Mouse (Mus musculus) midbrain, embryonic 15.5 days (tissue): ENCODE measurements around the gene Cwf19l1. TPM values are rescaled to one million over a fixed set of nuclear protein-coding genes. Genes with fewer than 3 reads are reported as not detected.

Experiments used
- ATAC-seq: fragments of 200-750 bp; cut with Nextera tagmentation; replicated peaks from 2 replicates; pipeline ENCODE4 v1.8.0; 2017; ENCODE audit warnings: moderate TSS enrichment
- H3K27ac ChIP-seq: fragments of 300-500 bp; sonication (generic); 2 replicates; pipeline ENCODE4 v1.5.1; 2015; ENCODE audit warnings: mild to moderate bottlenecking, inconsistent platforms
- H3K27me3 ChIP-seq: fragments of 300-500 bp; sonication (generic); replicated peaks from 2 replicates; pipeline ENCODE4 v1.6.1; 2015; ENCODE audit warnings: inconsistent platforms
- H3K36me3 ChIP-seq: fragments of 300-500 bp; sonication (generic); replicated peaks from 2 replicates; pipeline ENCODE4 v1.6.1; 2015; ENCODE audit warnings: inconsistent platforms
- H3K4me1 ChIP-seq: fragments of 300-500 bp; sonication (generic); 2 replicates; pipeline ENCODE4 v1.6.1; 2015; ENCODE audit warnings: inconsistent platforms
- H3K4me2 ChIP-seq: fragments of 300-500 bp; sonication (generic); 2 replicates; pipeline ENCODE4 v1.6.1; 2015; ENCODE audit warnings: inconsistent platforms, mild to moderate bottlenecking, moderate library complexity
- H3K4me3 ChIP-seq: fragments of 300-500 bp; sonication (generic); 2 replicates; pipeline ENCODE4 v1.5.1; 2015; ENCODE audit warnings: mild to moderate bottlenecking, inconsistent platforms
- H3K9ac ChIP-seq: fragments of 300-500 bp; sonication (generic); 2 replicates; pipeline ENCODE4 v1.6.1; 2015; ENCODE audit warnings: mild to moderate bottlenecking, inconsistent platforms
- H3K9me3 ChIP-seq: fragments of 300-500 bp; sonication (generic); 2 replicates; pipeline ENCODE4 v1.6.1; 2016; ENCODE audit warnings: inconsistent platforms
- WGBS: fragments of 180-500 bp; shearing (Covaris S2); methylation state at CpG from one replicate; pipeline ENCODE4 v1.1.7; 2015; ENCODE audit warnings: mixed read lengths; 5-methylcytosine and 5-hydroxymethylcytosine counted together
- polyA plus RNA-seq: library from polyadenylated mRNA; unstranded; fragments of >200 nt; fragmentation: Nextera tagmentation; extraction: Ambion mirVana; gene quantifications from 2 replicates; pipeline ENCODE4 v1.2.1, GENCODE M21; 2015

Gene Cwf19l1
- polyA plus RNA-seq, 1 experiment from 2014 or later: 37.4 TPM

GRCm38 (mm10) chr19:44069914-44070232 lies 65.8 kb downstream of the Cwf19l1 start:
- Histone ChIP-seq H3K36me3 (no peaks in the 10 kb centered on the region), H3K9me3 (no peaks in the 10 kb centered on the region), H3K27me3 (no peaks in the 10 kb centered on the region), H3K4me2 (peak overlapping the region; percentile 89), H3K27ac (peak overlapping the region; percentile 83), H3K9ac (peak overlapping the region; percentile 81), H3K4me3 (peak overlapping the region; percentile 96), H3K4me1 (peaks cover 23% of the 10 kb centered on the region)
- 8% methylated on average over 4 of the region's 4 CpGs for WGBS
- no peak for ATAC-seq

GRCm38 (mm10) chr19:44069121-44069913 lies 66.4 kb downstream of the Cwf19l1 start, which contains the start of gene Erlin1:
Gene Erlin1 (minus strand): TSS chr19:44069785.
- no peaks in the 10 kb centered on the region for H3K36me3 ChIP-seq
- no peaks in the 10 kb centered on the region for H3K9me3 ChIP-seq
- peak within 1 kb of the TSS; percentile 81 for H3K9ac ChIP-seq
- no peaks in the 10 kb centered on the region for H3K27me3 ChIP-seq
- H3K4me1 ChIP-seq: peaks cover 23% of the 10 kb centered on the region
- peak within 1 kb of the TSS; percentile 83 for H3K27ac ChIP-seq
- peak within 1 kb of the TSS; percentile 89 for H3K4me2 ChIP-seq
- peak within 1 kb of the TSS; percentile 96 for H3K4me3 ChIP-seq
- ATAC-seq: peak; percentile 96
- under 1% methylated on average over 75 of the region's 75 CpGs for WGBS

GRCm38 (mm10) chr19:44068232-44068631 lies 67.4 kb downstream of the Cwf19l1 start:
- no peak for ATAC-seq
- Histone ChIP-seq H3K27me3 (no peaks in the 10 kb centered on the region), H3K27ac (no peak overlapping the region), H3K9me3 (no peaks in the 10 kb centered on the region), H3K36me3 (0 out of 2 replicates have a peak, but pooled peaks cover 3% of the 10 kb centered on the region), H3K4me3 (peak overlapping the region; percentile 96), H3K9ac (no peak overlapping the region), H3K4me2 (peak overlapping the region; percentile 89), H3K4me1 (peaks cover 23% of the 10 kb centered on the region)
- 89% methylated on average over 4 of the region's 4 CpGs for WGBS

GRCm38 (mm10) chr19:44067323-44068049 lies 68.2 kb downstream of the Cwf19l1 start:
- no peaks in the 10 kb centered on the region for H3K27me3 ChIP-seq
- no peaks in the 10 kb centered on the region for H3K9me3 ChIP-seq
- peaks cover 7% of the 10 kb centered on the region for H3K36me3 ChIP-seq
- H3K4me3 ChIP-seq: no peak overlapping the region
- 85% methylated on average over 9 of the region's 9 CpGs for WGBS
- no peak overlapping the region for H3K27ac ChIP-seq
- ATAC-seq: no peak
- peaks cover 23% of the 10 kb centered on the region for H3K4me1 ChIP-seq
- H3K9ac ChIP-seq: no peak overlapping the region
- H3K4me2 ChIP-seq: no peak overlapping the region

GRCm38 (mm10) chr19:44064734-44065133 lies 70.9 kb downstream of the Cwf19l1 start:
- Histone ChIP-seq H3K4me1 (peaks cover 17% of the 10 kb centered on the region), H3K4me3 (no peak overlapping the region), H3K4me2 (no peak overlapping the region), H3K9me3 (no peaks in the 10 kb centered on the region), H3K9ac (no peak overlapping the region), H3K27ac (no peak overlapping the region), H3K27me3 (no peaks in the 10 kb centered on the region), H3K36me3 (peaks cover 13% of the 10 kb centered on the region)
- no peak for ATAC-seq
- 88% methylated on average over 2 of the region's 2 CpGs for WGBS

- no peaks in the 10 kb centered on the region for H3K27me3 ChIP-seq
- ATAC-seq: no peak
- H3K4me2 ChIP-seq: no peak overlapping the region
- 91% methylated on average over 7 of the region's 7 CpGs for WGBS
- H3K9ac ChIP-seq: no peak overlapping the region
- H3K4me1 ChIP-seq: peaks cover 15% of the 10 kb centered on the region
- peaks cover 13% of the 10 kb centered on the region for H3K36me3 ChIP-seq
- H3K4me3 ChIP-seq: no peak overlapping the region
- H3K9me3 ChIP-seq: no peaks in the 10 kb centered on the region
- no peak overlapping the region for H3K27ac ChIP-seq
Observed at GRCm38 (mm10) chr19:44063773-44064172, 71.9 kb downstream of the Cwf19l1 start.

GRCm38 (mm10) chr19:44060226-44060625 lies 75.5 kb downstream of the Cwf19l1 start:
- no peaks in the 10 kb centered on the region for H3K4me1 ChIP-seq
- H3K36me3 ChIP-seq: peaks cover 13% of the 10 kb centered on the region
- H3K27ac ChIP-seq: no peak overlapping the region
- no peaks in the 10 kb centered on the region for H3K27me3 ChIP-seq
- 91% methylated on average over 3 of the region's 3 CpGs for WGBS
- no peak for ATAC-seq
- no peak overlapping the region for H3K4me2 ChIP-seq
- H3K4me3 ChIP-seq: no peak overlapping the region
- H3K9ac ChIP-seq: no peak overlapping the region
- no peaks in the 10 kb centered on the region for H3K9me3 ChIP-seq

Other genes with a start within 250 kb of the Cwf19l1 start
- gene Dnmbp, start 195.7 kb downstream of the Cwf19l1 start, polyA plus RNA-seq: 8.1 and 8.8 TPM in 2 replicates
- 0.26 and 0.41 TPM in 2 replicates for gene Cpn1, start 149.3 kb downstream of the Cwf19l1 start, polyA plus RNA-seq
- not detected in 2 replicates for gene Cyp2c23, start 106.7 kb downstream of the Cwf19l1 start, polyA plus RNA-seq
- 22.6 and 23.3 TPM in 2 replicates for gene Erlin1, start 66.1 kb downstream of the Cwf19l1 start, polyA plus RNA-seq
- 61.7 and 68.0 TPM in 2 replicates for gene Chuk, start 28.4 kb downstream of the Cwf19l1 start, polyA plus RNA-seq
- 143 and 159 TPM in 2 replicates for gene Bloc1s2, start 10.6 kb upstream of the Cwf19l1 start, polyA plus RNA-seq
- gene Pkd2l1, start 56.6 kb upstream of the Cwf19l1 start, polyA plus RNA-seq: 0.06 TPM in 2 replicates
- gene Scd3, start 67.4 kb upstream of the Cwf19l1 start, polyA plus RNA-seq: 5.7 TPM in 2 replicates
- 251 and 253 TPM in 2 replicates for gene Scd2, start 157.8 kb upstream of the Cwf19l1 start, polyA plus RNA-seq
- 0.08 and 0.13 TPM in 2 replicates for gene Scd4, start 197.2 kb upstream of the Cwf19l1 start, polyA plus RNA-seq